Mouse (Mus musculus): ENCODE measurements at regions not wholly inside any gene's neighbourhood (a gene's known extent, or its start where the extent isn't known, plus 50 kb on each side); places are given as distances from the start of the nearest gene placed in this dataset.

GRCm38 (mm10) chr16:77685651-77686190 is 83.8 kb upstream of the Gm11146 start:
- no peak for DNase-seq (ENCODE audit: low read depth)

- DNase-seq (ENCODE audit: low read depth): no peak
Measured at GRCm38 (mm10) chr16:77684521-77684920, 82.6 kb upstream of the Gm11146 start.

- no peak for DNase-seq (ENCODE audit: low read depth)
Measured at GRCm38 (mm10) chr16:77679234-77679633, 77.3 kb upstream of the Gm11146 start.

- no peak for DNase-seq (ENCODE audit: low read depth)
Measured at GRCm38 (mm10) chr16:77676805-77677204, 74.9 kb upstream of the Gm11146 start.

GRCm38 (mm10) chr16:77675885-77676597 is 74.1 kb upstream of the Gm11146 start:
- no peak for DNase-seq (ENCODE audit: low read depth)

GRCm38 (mm10) chr16:77671253-77671652 is 69.4 kb upstream of the Gm11146 start:
- no peak for DNase-seq (ENCODE audit: low read depth)

GRCm38 (mm10) chr16:77665781-77666180 is 63.9 kb upstream of the Gm11146 start:
- no peak for DNase-seq (ENCODE audit: low read depth)

GRCm38 (mm10) chr16:77662107-77662518 is 60.2 kb upstream of the Gm11146 start:
- no peak for DNase-seq (ENCODE audit: low read depth)

- DNase-seq (ENCODE audit: low read depth): no peak
Measured at GRCm38 (mm10) chr16:77653306-77653705, 51.4 kb upstream of the Gm11146 start.

Data from 416B (cell line).